Mouse (Mus musculus) MEL (cell line): ENCODE data around the gene Pi4kb. TPM values are rescaled to one million over a fixed set of nuclear protein-coding genes. Genes with fewer than 3 reads are reported as not detected.
"Not testable (repeated sequence)": the region's sequence is repeated elsewhere in the genome, so short reads cannot be mapped to it uniquely, and the experiment has no call there.

ENCODE experiments used
- DNase-seq: peaks from one replicate; pipeline ENCODE4 v3.0.0; 2011; ENCODE audit warnings: low read depth, low spot score
- H3K27ac ChIP-seq: 2 replicates; pipeline ENCODE4 v1.5.1; 2012; ENCODE audit warnings: low read depth, mild to moderate bottlenecking, control low read depth, low read length, moderate library complexity; ENCODE audit not compliant: control insufficient read depth
- H3K27me3 ChIP-seq, 2 experiments: fragments of 150-350 bp in 1 of 2; sonication (generic) in 1 of 2; 2 replicates each; pipeline ENCODE4 v1.6.1; 2012; ENCODE audit warnings: low read length in 2 of 2, mild to moderate bottlenecking in 2 of 2, improper control_type of control experiment in 1 of 2, moderate library complexity in 1 of 2; ENCODE audit not compliant: insufficient read depth in 2 of 2, control insufficient read depth in 1 of 2
- H3K36me3 ChIP-seq, 2 experiments: 2 replicates each; pipeline ENCODE4 v1.6.1; 2012 to 2014; ENCODE audit warnings: low read length in 2 of 2, improper control_type of control experiment in 1 of 2, inconsistent platforms in 1 of 2, mild to moderate bottlenecking in 1 of 2; ENCODE audit not compliant: insufficient read depth in 2 of 2, control insufficient read depth in 1 of 2
- H3K4me1 ChIP-seq, 2 experiments: fragments of 150-350 bp in 1 of 2; sonication (generic) in 1 of 2; 2 replicates each; pipeline ENCODE4 v1.6.1; 2012; ENCODE audit warnings: low read length in 2 of 2, improper control_type of control experiment in 1 of 2, mild to moderate bottlenecking in 1 of 2; ENCODE audit not compliant: insufficient read depth in 2 of 2, control insufficient read depth in 1 of 2
- H3K4me3 ChIP-seq, 2 experiments: fragments of 150-350 bp in 1 of 2; sonication (generic) in 1 of 2; 2 replicates each; pipeline ENCODE4 v1.5.1; 2012; ENCODE audit warnings: low read depth in 2 of 2, low read length in 2 of 2, mild to moderate bottlenecking in 2 of 2, moderate library complexity in 2 of 2, control low read depth in 1 of 2, improper control_type of control experiment in 1 of 2; ENCODE audit not compliant: control insufficient read depth in 1 of 2, insufficient read depth in 1 of 2
- H3K79me2 ChIP-seq: 2 replicates; pipeline ENCODE4 v1.6.1; 2012; ENCODE audit warnings: mild to moderate bottlenecking, low read length, moderate library complexity; ENCODE audit not compliant: control insufficient read depth, poor library complexity, insufficient read depth
- H3K9ac ChIP-seq: 2 replicates; pipeline ENCODE4 v1.6.1; 2012; ENCODE audit warnings: low read depth, mild to moderate bottlenecking, control low read depth, low read length, moderate library complexity; ENCODE audit not compliant: control insufficient read depth, poor library complexity, severe bottlenecking
- H3K9me3 ChIP-seq: fragments of 150-350 bp; sonication (generic); replicated peaks from 2 replicates; pipeline ENCODE4 v1.6.1; 2012; ENCODE audit warnings: mild to moderate bottlenecking, low read length, improper control_type of control experiment, moderate library complexity; ENCODE audit not compliant: insufficient read depth
- BHLHE40 ChIP-seq: IDR thresholded peaks from 2 replicates; pipeline ENCODE4 v1.6.1; 2012; ENCODE audit warnings: low read depth, mild to moderate bottlenecking, inconsistent platforms, low read length, improper control_type of control experiment, borderline replicate concordance
- EP300 ChIP-seq, 2 experiments: IDR thresholded peaks; 2 replicates each; pipeline ENCODE4 v1.6.1; 2011; ENCODE audit warnings: improper control_type of control experiment in 2 of 2, low read length in 2 of 2, low read depth in 1 of 2, mild to moderate bottlenecking in 1 of 2
- ETS1 ChIP-seq: IDR thresholded peaks from 2 replicates; pipeline ENCODE4 v1.6.1; 2012; ENCODE audit warnings: low read depth, mild to moderate bottlenecking, inconsistent platforms, low read length, improper control_type of control experiment, moderate library complexity
- GATA1 ChIP-seq: IDR thresholded peaks from 2 replicates; pipeline ENCODE4 v1.6.1; 2011; ENCODE audit warnings: low read depth, low read length, improper control_type of control experiment
- HCFC1 ChIP-seq: IDR thresholded peaks from 2 replicates; pipeline ENCODE4 v1.6.1; 2012; ENCODE audit warnings: low read depth, mild to moderate bottlenecking, inconsistent platforms, low read length, improper control_type of control experiment, moderate library complexity
- MAFK ChIP-seq: IDR thresholded peaks from 2 replicates; pipeline ENCODE4 v1.6.1; 2011; ENCODE audit warnings: low read depth, mild to moderate bottlenecking, low read length, improper control_type of control experiment, borderline replicate concordance
- MAX ChIP-seq: IDR thresholded peaks from 2 replicates; pipeline ENCODE4 v1.6.1; 2011; ENCODE audit warnings: low read length, improper control_type of control experiment
- MXI1 ChIP-seq: IDR thresholded peaks from 2 replicates; pipeline ENCODE4 v1.6.1; 2011; ENCODE audit warnings: mild to moderate bottlenecking, low read depth, low read length, improper control_type of control experiment
- MYC ChIP-seq: IDR thresholded peaks from 2 replicates; pipeline ENCODE4 v1.6.1; 2011; ENCODE audit warnings: low read depth, mild to moderate bottlenecking, low read length, improper control_type of control experiment, moderate library complexity
- POLR2A ChIP-seq, 2 experiments: IDR thresholded peaks; 2 replicates each; pipeline ENCODE4 v1.6.1; 2011 to 2012; ENCODE audit warnings: low read length in 2 of 2, mild to moderate bottlenecking in 2 of 2, control low read depth in 1 of 2, improper control_type of control experiment in 1 of 2, low read depth in 1 of 2, moderate library complexity in 1 of 2; ENCODE audit not compliant: control insufficient read depth in 1 of 2, insufficient read depth in 1 of 2, poor library complexity in 1 of 2
- RCOR1 ChIP-seq: IDR thresholded peaks from 2 replicates; pipeline ENCODE4 v1.6.1; 2012; ENCODE audit warnings: low read depth, mild to moderate bottlenecking, inconsistent platforms, low read length, improper control_type of control experiment
- SIN3A ChIP-seq: IDR thresholded peaks from 2 replicates; pipeline ENCODE4 v1.6.1; 2012; ENCODE audit warnings: low read length, improper control_type of control experiment, inconsistent platforms
- SMC3 ChIP-seq: IDR thresholded peaks from 2 replicates; pipeline ENCODE4 v1.6.1; 2011; ENCODE audit warnings: low read depth, low read length, improper control_type of control experiment
- TAL1 ChIP-seq: IDR thresholded peaks from 2 replicates; pipeline ENCODE4 v1.6.1; 2012; ENCODE audit warnings: mild to moderate bottlenecking, inconsistent platforms, low read length, moderate library complexity, mixed read lengths
- TBP ChIP-seq: IDR thresholded peaks from 2 replicates; pipeline ENCODE4 v1.8.0; 2011; ENCODE audit warnings: low read depth, low read length, improper control_type of control experiment
- TCF12 ChIP-seq: IDR thresholded peaks from 2 replicates; pipeline ENCODE4 v1.6.1; 2014; ENCODE audit warnings: low read depth, mild to moderate bottlenecking, inconsistent platforms, low read length, improper control_type of control experiment, moderate library complexity
- USF1 ChIP-seq: IDR thresholded peaks from 2 replicates; pipeline ENCODE4 v1.6.1; 2014; ENCODE audit warnings: low read depth, mild to moderate bottlenecking, inconsistent platforms, low read length, improper control_type of control experiment, moderate library complexity
- USF2 ChIP-seq, 2 experiments: IDR thresholded peaks; 2 replicates each; pipeline ENCODE4 v1.6.1; 2011 to 2012; ENCODE audit warnings: improper control_type of control experiment in 2 of 2, low read length in 2 of 2, borderline replicate concordance in 1 of 2, inconsistent platforms in 1 of 2, low read depth in 1 of 2, mild to moderate bottlenecking in 1 of 2; ENCODE audit not compliant: insufficient read depth in 1 of 2
- ZKSCAN1 ChIP-seq: IDR thresholded peaks from 2 replicates; pipeline ENCODE4 v1.6.1; 2012; ENCODE audit warnings: low read depth, mild to moderate bottlenecking, inconsistent platforms, low read length, improper control_type of control experiment, moderate library complexity
- polyA plus RNA-seq, 2 experiments: library from polyadenylated mRNA; stranded (reverse) in 1 of 2; unstranded in 1 of 2; fragments of >175 nt in 1 of 2; fragments of >200 nt in 1 of 2; gene quantifications; 2 replicates each; pipeline versions ENCODE4 v1.2.1 to v1.2.4; 2012; ENCODE audit warnings: low replicate concordance in 2 of 2, low read depth in 1 of 2; ENCODE audit not compliant: insufficient read length in 2 of 2, insufficient read depth in 1 of 2, missing spikeins in 1 of 2
- total RNA-seq: library from RNA; depleted of rRNA; stranded (reverse); fragments of 300-350 nt; gene quantifications from 2 replicates; pipeline ENCODE4 v1.2.3, GENCODE M21; 2012

Pi4kb gene
- total and polyA plus RNA-seq, 3 experiments = 45.0 to 56.7 TPM; not detected in 1

DNA sequence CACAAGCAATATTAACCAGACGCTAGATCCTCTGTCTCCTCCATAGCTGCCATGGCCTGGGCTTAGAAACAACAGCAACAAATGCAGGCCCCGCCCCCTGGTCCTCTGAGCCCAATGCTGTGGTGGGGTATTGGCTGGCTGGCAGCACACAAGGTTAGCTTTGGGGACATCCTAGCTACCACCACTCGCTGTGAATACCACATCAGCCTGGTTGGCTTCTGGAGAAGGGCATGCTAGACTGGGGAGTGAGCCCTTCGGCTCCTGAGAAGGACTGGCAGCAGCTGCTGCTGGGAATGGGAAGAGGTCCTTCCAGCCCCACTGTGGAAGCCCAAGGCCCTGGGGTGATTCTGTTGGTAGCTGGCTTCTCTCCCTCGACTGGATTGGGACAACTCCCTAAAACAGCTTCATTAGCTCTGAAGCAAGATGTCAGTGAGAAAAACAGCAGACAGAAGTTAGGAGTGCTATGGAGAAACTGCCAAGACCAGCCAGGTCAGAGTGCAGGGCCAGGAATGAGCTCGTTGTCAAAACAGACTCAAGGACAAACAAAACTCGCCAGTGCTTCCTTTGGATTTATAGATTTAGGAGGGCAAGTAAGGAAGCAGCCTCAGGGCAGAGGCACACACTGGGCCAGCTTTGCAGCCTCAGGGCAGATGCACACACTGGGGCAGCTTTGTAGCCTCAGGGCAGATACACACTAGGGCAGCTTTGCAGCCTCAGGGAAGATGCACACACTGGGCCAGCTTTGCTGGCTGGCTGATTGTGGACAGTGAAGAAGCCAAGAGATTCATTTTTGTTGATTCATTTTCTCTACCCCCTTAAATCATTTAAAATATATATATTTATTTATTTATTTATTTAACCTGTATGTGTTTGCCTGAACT lies 43.9 kb upstream of the Pi4kb start:
- not testable (repeated sequence) for H3K4me3 ChIP-seq, H3K79me2 ChIP-seq
- peaks cover 9 to 45% of the 10 kb centered on the region in 2 experiments for H3K4me1 ChIP-seq
- 0 out of 2 replicates have a peak, but pooled peaks have one; percentile 1 for TF ChIP-seq MAFK
- peak; percentile 95 for TF ChIP-seq ZKSCAN1
- TF ChIP-seq, all 39 proteins: peak for 2; not testable (repeated sequence) for 37
- H3K27ac ChIP-seq, H3K27me3 ChIP-seq, H3K9ac ChIP-seq, H3K9me3 ChIP-seq, DNase-seq: not testable (repeated sequence)
- peaks cover 0 to 19% of the 10 kb centered on the region in 2 experiments; a peak in 2 of 4 replicates for H3K36me3 ChIP-seq

DNA sequence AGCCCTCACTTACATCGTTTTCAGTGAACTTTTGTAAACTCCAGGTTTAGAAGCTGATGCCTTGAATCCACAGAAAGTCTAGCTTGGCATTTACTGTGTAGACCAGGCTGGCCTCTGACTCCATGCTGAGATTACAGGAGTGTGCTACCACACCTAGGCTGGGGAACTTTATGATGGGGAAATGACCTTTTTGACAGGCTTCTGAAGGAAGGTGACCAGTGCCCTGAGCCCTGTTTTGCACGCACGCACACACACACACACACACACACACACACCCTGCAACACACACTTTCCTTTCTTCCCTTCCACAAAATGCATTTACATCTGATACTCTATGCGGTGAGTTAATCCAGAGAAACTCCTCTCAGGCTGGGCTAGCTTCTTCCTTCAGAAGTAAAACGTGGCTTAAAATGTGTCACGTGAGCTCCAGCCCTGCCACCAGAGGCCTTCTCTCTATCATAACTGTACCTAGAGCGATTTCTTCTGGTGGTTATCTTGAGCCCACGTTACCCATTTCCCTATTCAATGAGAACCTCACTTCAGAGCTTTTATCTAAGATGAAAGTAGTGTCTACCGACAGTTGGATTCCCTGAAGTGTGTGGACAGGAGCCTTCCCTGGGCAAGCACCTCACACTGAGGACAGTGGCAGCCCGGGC lies 43.0 kb upstream of the Pi4kb start:
- Histone ChIP-seq H3K4me3 (peak overlapping the region; percentile 15 to 33; a peak in 3 of 4 replicates), H3K4me1 (peaks cover 12 to 45% of the 10 kb centered on the region in 2 experiments), H3K36me3 (peaks cover 0 to 18% of the 10 kb centered on the region in 2 experiments; a peak in 2 of 4 replicates), H3K9ac (peak overlapping the region; percentile 59), H3K27ac (peak overlapping the region; percentile 90)
- H3K27me3 ChIP-seq, H3K9me3 ChIP-seq, H3K79me2 ChIP-seq: not testable (repeated sequence)
- DNase-seq = peak; percentile 94
- TF ChIP-seq USF2 (IDR thresholded peaks at IDR 0.05; ENCODE audit: borderline replicate concordance in 1 of 2, insufficient read depth in 1 of 2, low read depth in 1 of 2, low read length in 2 of 2) (peak; percentile 76 to 92), TBP (peak; percentile 68; the same call in 1 of the 2 replicates), HCFC1 (peak; percentile 21; the same call in 1 of the 2 replicates), MXI1 (peak; percentile 89), USF1 (peak; percentile 96), POLR2A (IDR thresholded peaks at IDR 0.05; ENCODE audit: control insufficient read depth in 1 of 2, insufficient read depth in 1 of 2, low read depth in 1 of 2, low read length in 2 of 2, poor library complexity in 1 of 2) (peak in 1 of 2 experiments; percentile 61; a peak in 2 of 4 replicates), SIN3A (peak; percentile 71), TCF12 (peak; percentile 78), EP300 (IDR thresholded peaks at IDR 0.05; ENCODE audit: low read depth in 1 of 2, low read length in 2 of 2) (peak; percentile 55 to 74; a peak in 3 of 4 replicates), GATA1 (peak; percentile 78), MYC (peak; percentile 91), MAFK (0 out of 2 replicates have a peak, but pooled peaks have one; percentile 5), RCOR1 (0 out of 2 replicates have a peak, but pooled peaks have one; percentile 48), SMC3 (0 out of 2 replicates have a peak, but pooled peaks have one; percentile 3), ETS1 (peak; percentile 83), TAL1 (peak; percentile 40), BHLHE40 (peak; percentile 98), MAX (peak; percentile 95)
